Mouse (Mus musculus): Measurements from ENCODE around the gene Ppp1r13l. TPM values are rescaled to one million over a fixed set of nuclear protein-coding genes. Genes with fewer than 3 reads are reported as not detected.

Ppp1r13l gene
- polyA plus RNA-seq, 1 experiment from 2014 or later = 2.3 TPM

DNA sequence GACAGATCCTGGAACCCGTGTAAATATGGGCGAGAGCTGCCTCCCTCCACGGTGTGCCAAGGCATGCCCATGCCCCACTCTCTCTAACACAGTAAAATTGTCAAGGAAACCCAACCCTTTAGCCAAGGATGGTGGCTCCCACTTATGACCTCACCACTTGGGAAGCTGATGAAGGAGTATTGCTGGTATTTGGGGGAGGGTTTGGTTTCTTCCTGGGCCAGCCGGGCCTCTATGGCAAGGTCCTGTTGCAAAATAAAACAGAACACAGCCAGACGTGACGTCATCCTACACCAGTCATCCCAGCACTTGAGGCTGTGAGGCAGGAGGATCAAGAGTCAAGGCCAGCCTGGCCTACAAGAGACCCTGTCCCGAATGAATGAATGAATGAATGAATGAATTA lies 21.0 kb upstream of the Ppp1r13l start:
- Histone ChIP-seq H3K27me3 (peaks cover 14% of the 10 kb centered on the region), H3K36me3 (no peaks in the 10 kb centered on the region), H3K4me1 (replicated peaks) (peaks cover 16% of the 10 kb centered on the region), H3K27ac (no peak overlapping the region), H3K4me2 (replicated peaks) (no peak overlapping the region), H3K9me3 (no peaks in the 10 kb centered on the region), H3K9ac (replicated peaks) (no peak overlapping the region), H3K4me3 (replicated peaks) (no peak overlapping the region)
- 82% methylated on average over 7 of the region's 7 CpGs for WGBS
- no peak for ATAC-seq

DNA sequence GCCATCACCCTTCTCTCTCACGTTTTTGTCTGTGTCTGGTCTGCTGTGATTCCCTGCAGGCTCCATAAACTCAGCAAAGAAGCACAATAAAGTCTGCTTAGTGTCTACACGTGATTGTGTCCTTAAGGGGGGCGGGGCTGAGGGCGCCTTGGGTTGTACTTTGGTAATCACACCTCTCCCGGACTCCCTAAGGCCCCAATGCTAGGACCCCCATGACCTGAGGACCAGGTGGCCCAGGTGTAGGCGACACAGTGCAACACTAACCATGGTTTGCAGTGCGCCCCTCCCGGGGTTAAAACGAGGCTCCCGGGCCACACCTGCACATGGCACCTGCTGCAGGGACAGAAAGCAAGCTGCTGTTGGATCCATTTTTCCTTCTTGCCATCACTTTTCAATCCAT lies 18.3 kb upstream of the Ppp1r13l start:
- ATAC-seq = no peak
- H3K9me3 ChIP-seq = no peaks in the 10 kb centered on the region
- 25% methylated on average over 10 of the region's 10 CpGs for WGBS
- H3K4me1 ChIP-seq (replicated peaks) = peaks cover 28% of the 10 kb centered on the region
- no peak overlapping the region for H3K9ac ChIP-seq (replicated peaks)
- no peaks in the 10 kb centered on the region for H3K36me3 ChIP-seq
- peak overlapping the region; percentile 87 for H3K4me2 ChIP-seq (replicated peaks)
- H3K27ac ChIP-seq = no peak overlapping the region
- H3K4me3 ChIP-seq (replicated peaks) = peak overlapping the region; percentile 45
- H3K27me3 ChIP-seq = peaks cover 14% of the 10 kb centered on the region

DNA sequence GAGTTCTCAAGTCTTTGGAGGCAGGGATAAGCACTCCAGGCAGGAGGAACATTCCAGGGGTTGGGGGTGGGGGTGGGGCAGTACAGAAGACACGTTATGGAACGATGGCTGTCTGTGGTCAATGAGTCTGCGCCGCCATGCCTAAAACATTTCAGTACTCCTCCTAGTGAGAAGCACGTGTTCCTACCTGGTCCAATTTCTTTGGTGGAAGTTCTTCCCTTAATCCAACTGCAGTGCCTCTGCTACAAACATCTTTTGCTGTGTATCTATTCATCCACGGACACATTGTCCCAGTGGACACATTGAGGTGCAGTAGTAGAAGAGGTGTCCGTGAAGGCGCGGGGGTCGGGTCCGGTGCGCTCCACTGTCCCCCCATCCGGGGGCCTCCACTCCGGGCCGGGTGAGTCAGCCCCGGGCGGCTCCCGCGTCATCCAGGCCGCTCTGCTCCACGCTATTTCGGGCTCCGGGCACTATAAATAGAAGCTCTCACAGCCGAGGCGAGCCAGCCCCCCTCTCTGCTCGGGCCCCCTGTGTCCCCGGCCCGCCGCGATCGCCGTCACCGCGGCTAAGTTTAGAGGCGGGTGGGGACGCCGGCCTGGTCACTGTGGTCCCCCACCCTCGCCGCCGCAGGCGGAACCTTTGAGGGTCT lies 17.7 kb upstream of the Ppp1r13l start:
- under 1% methylated on average over 41 of the region's 41 CpGs for WGBS
- peak overlapping the region; percentile 45 for H3K4me3 ChIP-seq (replicated peaks)
- H3K4me1 ChIP-seq (replicated peaks) = peaks cover 32% of the 10 kb centered on the region
- ATAC-seq = no peak
- peaks cover 14% of the 10 kb centered on the region for H3K27me3 ChIP-seq
- H3K27ac ChIP-seq = no peak overlapping the region
- H3K9me3 ChIP-seq = no peaks in the 10 kb centered on the region
- no peaks in the 10 kb centered on the region for H3K36me3 ChIP-seq
- H3K4me2 ChIP-seq (replicated peaks) = peak overlapping the region; percentile 87
- peak overlapping the region; percentile 68 for H3K9ac ChIP-seq (replicated peaks)

- Histone ChIP-seq H3K36me3 (no peaks in the 10 kb centered on the region), H3K4me3 (replicated peaks) (peak overlapping the region; percentile 45), H3K9ac (replicated peaks) (peak overlapping the region; percentile 68), H3K27me3 (peaks cover 14% of the 10 kb centered on the region), H3K4me2 (replicated peaks) (peak overlapping the region; percentile 87), H3K4me1 (replicated peaks) (peaks cover 32% of the 10 kb centered on the region), H3K9me3 (no peaks in the 10 kb centered on the region), H3K27ac (no peak overlapping the region)
- ATAC-seq = no peak
- under 1% methylated on average over 27 of the region's 27 CpGs for WGBS
Measured at GRCm38 (mm10) chr7:19342481-19343027, 17.0 kb upstream of the Ppp1r13l start.

GRCm38 (mm10) chr7:19343210-19343808 lies 16.2 kb upstream of the Ppp1r13l start:
- 1% methylated on average over 11 of the region's 11 CpGs for WGBS
- peak overlapping the region; percentile 15; the same call in 1 of the 2 replicates for H3K4me2 ChIP-seq (replicated peaks)
- no peak for ATAC-seq

GRCm38 (mm10) chr7:19344237-19344847 lies 15.2 kb upstream of the Ppp1r13l start, which contains the start of gene Ercc1:
Gene Ercc1, plus strand, starts transcription at chr7:19344778.
- Histone ChIP-seq H3K4me1 (replicated peaks) (peaks cover 32% of the 10 kb centered on the region), H3K9me3 (no peaks in the 10 kb centered on the region), H3K4me2 (replicated peaks) (peak within 1 kb of the TSS; percentile 69), H3K4me3 (replicated peaks) (peak within 1 kb of the TSS; percentile 64), H3K27me3 (peaks cover 14% of the 10 kb centered on the region), H3K27ac (peak within 1 kb of the TSS; percentile 89), H3K36me3 (peaks cover 14% of the 10 kb centered on the region), H3K9ac (replicated peaks) (peak within 1 kb of the TSS; percentile 74)
- 24% methylated on average over 12 of the region's 12 CpGs for WGBS
- ATAC-seq = peak; percentile 19

More at GRCm38 (mm10) chr7:19343210-19343808, 16.2 kb upstream of the Ppp1r13l start:
- Histone ChIP-seq H3K9me3 (no peaks in the 10 kb centered on the region), H3K4me1 (replicated peaks) (peaks cover 32% of the 10 kb centered on the region), H3K36me3 (peaks cover 4% of the 10 kb centered on the region), H3K4me3 (replicated peaks) (0 out of 2 replicates have a peak overlapping the region, but pooled peaks have one; percentile 6), H3K9ac (replicated peaks) (no peak overlapping the region), H3K27me3 (peaks cover 14% of the 10 kb centered on the region), H3K27ac (no peak overlapping the region)

DNA sequence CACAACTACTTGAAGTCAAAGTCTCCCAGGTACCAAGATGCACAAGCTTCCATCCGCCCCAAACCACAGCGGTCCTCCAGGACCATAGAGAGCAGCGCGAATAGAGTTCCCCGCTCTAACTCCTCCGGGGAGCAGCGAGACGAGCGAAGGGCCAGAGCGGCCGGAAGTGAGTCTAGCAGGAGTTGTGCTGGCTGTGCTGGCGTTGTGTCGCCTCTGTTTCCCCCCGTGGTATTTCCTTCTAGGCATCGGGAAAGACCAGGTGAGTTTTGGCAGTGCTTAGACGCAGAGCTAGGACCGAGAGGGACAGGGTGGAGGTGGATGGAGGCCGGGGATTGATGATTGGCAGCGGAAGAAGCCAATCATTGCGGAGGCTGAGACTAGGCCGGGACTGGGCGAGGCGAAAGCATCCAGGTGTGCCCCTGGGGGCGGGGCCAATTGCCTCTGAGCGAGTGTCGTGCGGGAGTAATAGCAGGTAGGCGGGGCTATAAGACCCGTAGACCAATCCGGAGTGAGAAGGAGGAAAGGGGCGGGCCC lies 14.5 kb upstream of the Ppp1r13l start:
- Histone ChIP-seq H3K27ac (peak overlapping the region; percentile 89), H3K4me2 (replicated peaks) (peak overlapping the region; percentile 69), H3K4me1 (replicated peaks) (peaks cover 32% of the 10 kb centered on the region), H3K4me3 (replicated peaks) (peak overlapping the region; percentile 64), H3K9me3 (no peaks in the 10 kb centered on the region), H3K36me3 (peaks cover 21% of the 10 kb centered on the region), H3K27me3 (peaks cover 14% of the 10 kb centered on the region), H3K9ac (replicated peaks) (peak overlapping the region; percentile 74)
- ATAC-seq = peak; percentile 93
- 0% methylated on average over 31 of the region's 31 CpGs for WGBS

- no peak overlapping the region for H3K4me2 ChIP-seq (replicated peaks)
- H3K4me3 ChIP-seq (replicated peaks) = no peak overlapping the region
- ATAC-seq = no peak
- 0 out of 2 replicates have a peak overlapping the region, but pooled peaks have one; percentile 23 for H3K9ac ChIP-seq (replicated peaks)
- 90% methylated on average over 13 of the region's 13 CpGs for WGBS
- H3K27me3 ChIP-seq = no peaks in the 10 kb centered on the region
- no peak overlapping the region for H3K27ac ChIP-seq
- peaks cover 59% of the 10 kb centered on the region for H3K36me3 ChIP-seq
- H3K4me1 ChIP-seq (replicated peaks) = peaks cover 16% of the 10 kb centered on the region
- H3K9me3 ChIP-seq = no peaks in the 10 kb centered on the region
Measured at GRCm38 (mm10) chr7:19349188-19349915, 10.2 kb upstream of the Ppp1r13l start.

DNA sequence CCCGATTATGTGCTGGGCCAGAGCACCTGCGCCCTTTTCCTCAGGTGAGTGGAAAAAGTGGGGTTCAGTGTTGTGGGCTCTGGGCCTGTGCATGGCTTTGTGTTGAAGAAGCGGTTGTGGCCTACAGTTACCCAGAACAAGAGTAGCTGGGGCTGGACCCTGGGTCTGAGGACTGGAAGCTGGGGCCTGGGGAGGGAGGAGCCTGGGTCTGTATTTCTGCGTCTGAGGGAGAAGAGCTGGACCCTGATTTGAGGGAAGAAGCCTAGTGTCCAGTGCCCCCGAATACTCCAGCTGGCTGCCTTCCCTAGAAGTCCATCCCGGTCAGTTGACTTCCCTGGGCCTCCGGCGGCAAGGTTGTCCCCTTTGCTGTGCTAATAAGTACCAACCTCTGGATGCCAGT lies 9.3 kb upstream of the Ppp1r13l start:
- H3K9me3 ChIP-seq = no peaks in the 10 kb centered on the region
- no peak overlapping the region for H3K4me3 ChIP-seq (replicated peaks)
- ATAC-seq = no peak
- H3K27ac ChIP-seq = no peak overlapping the region
- 97% methylated on average over 8 of the region's 8 CpGs for WGBS
- no peak overlapping the region for H3K9ac ChIP-seq (replicated peaks)
- H3K27me3 ChIP-seq = no peaks in the 10 kb centered on the region
- peaks cover 68% of the 10 kb centered on the region for H3K36me3 ChIP-seq
- no peak overlapping the region for H3K4me2 ChIP-seq (replicated peaks)
- peaks cover 12% of the 10 kb centered on the region for H3K4me1 ChIP-seq (replicated peaks)

GRCm38 (mm10) chr7:19354991-19355390 lies 4.6 kb upstream of the Ppp1r13l start:
- 89% methylated on average over 5 of the region's 5 CpGs for WGBS
- no peak for ATAC-seq
- H3K9ac ChIP-seq (replicated peaks) = no peak overlapping the region

GRCm38 (mm10) chr7:19356311-19356710 lies 3.2 kb upstream of the Ppp1r13l start:
- WGBS = 78% methylated on average over 10 of the region's 10 CpGs
- no peak overlapping the region for H3K27ac ChIP-seq
- no peak overlapping the region for H3K4me2 ChIP-seq (replicated peaks)
- no peak overlapping the region for H3K9ac ChIP-seq (replicated peaks)
- H3K9me3 ChIP-seq = no peaks in the 10 kb centered on the region
- H3K4me3 ChIP-seq (replicated peaks) = no peak overlapping the region
- H3K36me3 ChIP-seq = peaks cover 53% of the 10 kb centered on the region
- H3K27me3 ChIP-seq = no peaks in the 10 kb centered on the region
- peaks cover 26% of the 10 kb centered on the region for H3K4me1 ChIP-seq (replicated peaks)
- ATAC-seq = no peak

More at GRCm38 (mm10) chr7:19354991-19355390, 4.6 kb upstream of the Ppp1r13l start:
- Histone ChIP-seq H3K4me2 (replicated peaks) (no peak overlapping the region), H3K4me3 (replicated peaks) (no peak overlapping the region), H3K36me3 (peaks cover 64% of the 10 kb centered on the region), H3K9me3 (no peaks in the 10 kb centered on the region), H3K4me1 (replicated peaks) (peaks cover 13% of the 10 kb centered on the region), H3K27ac (no peak overlapping the region), H3K27me3 (no peaks in the 10 kb centered on the region)

Data from midbrain, embryonic 13.5 days (tissue).